Mouse (Mus musculus) kidney, adult 11 months (tissue): ENCODE data around the gene Slc15a3.

Experiments
- DNase-seq: peaks from one replicate; pipeline ENCODE4 v3.0.0; 2022

Slc15a3 gene

DNA sequence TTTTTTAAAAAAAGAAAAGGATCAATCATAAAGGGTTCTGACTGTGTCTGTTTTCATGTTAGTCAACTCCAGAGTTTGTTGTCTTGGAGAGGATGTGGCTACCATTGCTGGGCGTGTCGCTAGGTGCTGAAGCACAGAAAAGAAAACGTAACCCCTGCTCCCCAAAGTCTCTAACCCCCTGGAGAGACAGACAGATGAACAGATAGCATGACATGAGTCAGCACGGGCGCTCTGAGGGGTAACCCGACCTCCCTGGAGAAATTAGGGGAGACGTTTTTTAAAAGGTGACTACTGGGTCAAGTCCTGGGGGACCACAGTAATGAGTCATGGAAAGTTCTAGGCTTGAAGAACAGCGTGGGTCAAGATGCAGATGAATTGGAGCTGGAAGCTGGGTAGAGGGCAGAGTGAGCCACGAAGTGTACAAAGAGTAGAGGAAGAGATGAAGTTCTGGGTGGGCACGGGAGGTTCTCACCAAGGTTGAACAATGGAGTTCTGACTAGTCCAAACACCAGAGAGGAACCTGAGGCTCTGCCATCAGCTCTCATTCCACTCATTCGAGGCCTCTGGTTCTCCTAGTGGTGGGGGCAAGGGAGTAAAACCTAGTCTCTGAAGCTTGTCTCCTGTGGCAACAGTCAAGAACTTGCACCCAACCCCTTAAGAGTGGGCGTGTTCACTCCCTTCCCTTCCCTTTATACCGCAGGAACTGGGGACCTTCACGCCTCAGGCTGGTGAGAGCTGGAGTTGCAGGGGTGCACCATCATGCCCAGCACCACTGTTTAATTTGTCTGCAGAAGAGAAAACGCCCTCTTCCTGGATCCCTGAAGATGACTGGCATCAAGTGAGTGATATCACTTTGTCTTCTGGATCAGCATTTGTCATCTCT, at the start of gene Slc15a3:
Gene Slc15a3, plus strand, starts transcription at position 718 of the 883 bp plus-strand sequence.
- no peak for DNase-seq

- no peak for DNase-seq
These were observed 49.2 kb upstream of the Slc15a3 start for GRCm38 (mm10) chr19:10790323-10790722.

GRCm38 (mm10) chr19:10793044-10793443, 46.5 kb upstream of the Slc15a3 start:
- DNase-seq = no peak

DNA sequence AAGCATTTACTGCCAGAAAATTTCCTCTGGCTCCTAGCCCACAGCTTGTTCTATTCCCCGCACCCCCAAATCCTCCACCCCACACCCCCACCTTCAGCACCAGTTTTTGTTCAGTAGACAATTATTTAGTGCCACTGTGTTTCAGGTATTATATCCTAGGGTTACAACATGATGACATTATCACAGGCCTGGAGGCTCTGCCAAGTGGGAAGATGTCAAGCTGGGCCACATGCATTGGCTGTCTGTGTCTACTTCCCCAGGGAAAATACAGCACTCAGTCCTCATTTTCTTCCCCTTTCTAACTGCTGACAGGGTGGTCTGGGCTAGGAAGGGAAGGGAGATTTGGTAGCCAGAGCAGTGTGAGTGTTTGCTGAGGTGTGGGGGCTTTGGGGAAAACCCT, 44.6 kb upstream of the Slc15a3 start:
- DNase-seq = no peak

GRCm38 (mm10) chr19:10798576-10798975, 41.0 kb upstream of the Slc15a3 start:
- no peak for DNase-seq

DNA sequence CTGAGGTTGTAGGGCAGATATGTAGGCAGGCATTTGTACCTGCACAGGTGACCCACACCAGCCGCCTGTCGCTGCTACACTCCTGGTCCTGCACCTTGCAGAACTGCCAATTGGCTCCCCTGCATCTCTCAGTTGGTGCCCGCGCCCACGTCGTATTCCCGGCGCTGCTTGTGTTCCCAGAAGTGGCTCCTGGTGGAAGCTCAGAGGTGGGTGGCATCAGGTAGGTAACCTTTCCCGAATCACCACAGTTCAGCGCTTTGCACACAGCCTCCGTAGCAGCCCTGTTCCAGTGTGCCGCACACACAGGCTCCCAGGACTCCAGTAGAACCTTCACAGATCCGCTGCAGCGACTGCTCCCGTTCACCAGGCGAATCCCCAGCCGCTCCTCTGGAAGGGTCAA, 40.4 kb upstream of the Slc15a3 start:
- DNase-seq = no peak

GRCm38 (mm10) chr19:10801070-10801469, 38.5 kb upstream of the Slc15a3 start:
- DNase-seq = no peak

GRCm38 (mm10) chr19:10801906-10802305, 37.6 kb upstream of the Slc15a3 start:
- no peak for DNase-seq

GRCm38 (mm10) chr19:10803751-10804150, 35.8 kb upstream of the Slc15a3 start:
- DNase-seq = no peak

DNA sequence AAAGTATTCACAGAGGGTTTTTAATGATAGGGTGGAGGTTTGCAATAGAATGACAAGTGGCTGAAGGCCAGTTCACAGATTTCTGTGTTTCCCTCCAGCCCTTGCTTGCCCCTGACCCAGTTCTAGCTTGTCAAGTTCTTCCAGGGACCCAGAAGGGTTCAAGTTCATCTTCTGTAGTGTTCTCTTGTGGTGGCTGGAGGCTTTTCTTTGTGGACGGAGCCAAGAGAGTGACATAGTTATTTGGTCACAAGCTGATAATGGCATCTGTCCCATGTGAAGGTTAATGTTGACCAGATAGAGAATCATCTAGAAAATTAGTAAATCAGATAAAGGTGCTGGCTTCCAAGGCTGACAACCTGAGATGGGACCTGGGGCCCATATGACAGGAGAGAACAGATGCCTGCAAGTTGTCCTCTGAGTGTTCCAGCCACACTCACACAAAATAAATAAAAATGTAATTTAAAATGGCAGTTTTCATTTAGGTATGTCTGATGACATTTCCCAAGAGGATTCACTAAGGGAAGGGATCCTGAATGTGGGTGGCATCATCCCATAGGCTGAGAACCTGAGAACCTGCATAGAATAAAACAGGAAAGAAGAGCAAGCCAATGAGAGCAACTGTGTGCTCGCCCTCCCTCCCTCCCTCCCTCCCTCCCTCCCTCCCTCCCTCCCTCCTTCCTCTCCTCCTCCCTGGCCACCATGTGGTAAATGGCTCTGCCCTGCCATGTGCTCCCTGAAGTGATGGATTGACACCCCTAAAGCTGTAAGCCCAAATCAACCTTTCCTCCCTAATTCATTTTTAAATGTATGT, 34.5 kb upstream of the Slc15a3 start:
- no peak for DNase-seq

GRCm38 (mm10) chr19:10805661-10806285, 33.8 kb upstream of the Slc15a3 start:
- DNase-seq = no peak

DNA sequence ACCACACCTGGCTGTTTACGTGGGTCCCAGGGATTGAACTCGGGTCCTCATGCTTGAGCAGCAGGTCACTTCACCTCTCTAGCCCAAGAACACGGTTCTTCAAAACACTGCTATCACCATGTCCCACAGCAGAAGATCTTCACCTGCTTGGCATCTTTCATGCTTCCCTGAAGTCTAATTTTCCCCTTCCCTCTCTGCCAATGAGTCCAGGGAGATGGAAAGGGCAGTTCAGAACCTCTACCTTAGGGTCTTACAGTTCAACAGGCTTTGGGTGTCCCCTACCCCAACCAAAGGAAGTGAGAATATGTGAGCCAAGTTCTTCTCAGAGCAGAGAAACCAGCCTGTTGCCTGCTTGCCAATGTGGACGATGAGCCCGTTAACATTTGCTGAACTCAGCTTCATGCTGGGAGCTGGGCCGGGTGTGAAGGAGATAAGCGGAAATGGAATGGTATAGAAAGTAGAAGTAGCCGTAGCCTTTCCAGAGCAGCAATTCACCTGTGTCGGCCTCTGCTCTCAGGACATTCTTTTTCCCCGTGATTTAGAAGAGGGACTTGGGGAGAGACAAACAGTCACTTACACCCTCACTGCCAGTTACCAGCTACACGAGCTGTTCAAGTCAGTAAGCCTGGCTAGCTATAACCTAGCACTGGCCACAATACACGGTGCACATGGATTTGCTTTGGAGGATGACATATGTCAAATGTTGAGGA, 30.8 kb upstream of the Slc15a3 start:
- no peak for DNase-seq

- no peak for DNase-seq
These were observed 29.9 kb upstream of the Slc15a3 start for GRCm38 (mm10) chr19:10809428-10810175.

DNA sequence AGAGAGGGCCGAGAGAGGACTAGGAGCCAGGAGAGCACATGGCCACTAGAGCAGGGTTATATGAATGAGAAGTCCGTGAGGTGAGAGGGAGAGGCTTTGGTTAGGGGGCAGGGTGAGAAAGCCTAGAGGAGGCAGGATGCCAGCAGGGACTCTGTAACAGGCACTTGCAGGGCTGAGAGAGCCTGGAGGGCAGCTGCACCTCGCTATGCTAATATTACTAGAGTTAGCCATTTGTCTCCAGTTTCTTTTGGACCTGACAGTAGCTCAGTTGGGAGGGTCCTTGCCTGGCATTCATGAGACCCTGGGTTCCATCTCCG, 29.4 kb upstream of the Slc15a3 start:
- no peak for DNase-seq

DNA sequence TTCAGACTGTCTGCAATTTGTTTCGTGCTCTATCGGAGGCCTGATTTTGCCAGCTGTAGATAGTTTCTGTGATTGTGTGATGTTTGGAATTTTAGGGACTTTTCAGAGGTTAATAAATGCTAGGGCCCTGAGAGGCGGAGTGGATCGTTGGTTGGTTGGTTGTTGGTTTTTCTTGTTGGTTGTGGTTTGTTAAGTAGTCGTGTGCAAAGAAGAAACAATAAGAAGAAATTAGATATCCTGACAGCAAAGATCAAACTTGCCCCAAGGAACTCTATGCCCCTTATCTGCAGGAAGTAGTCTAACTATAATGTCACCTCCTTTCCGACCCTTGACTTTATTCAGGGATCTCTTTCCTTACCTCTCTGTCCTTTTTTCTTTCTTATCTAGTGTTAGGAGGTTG, 28.1 kb upstream of the Slc15a3 start:
- DNase-seq = no peak

DNA sequence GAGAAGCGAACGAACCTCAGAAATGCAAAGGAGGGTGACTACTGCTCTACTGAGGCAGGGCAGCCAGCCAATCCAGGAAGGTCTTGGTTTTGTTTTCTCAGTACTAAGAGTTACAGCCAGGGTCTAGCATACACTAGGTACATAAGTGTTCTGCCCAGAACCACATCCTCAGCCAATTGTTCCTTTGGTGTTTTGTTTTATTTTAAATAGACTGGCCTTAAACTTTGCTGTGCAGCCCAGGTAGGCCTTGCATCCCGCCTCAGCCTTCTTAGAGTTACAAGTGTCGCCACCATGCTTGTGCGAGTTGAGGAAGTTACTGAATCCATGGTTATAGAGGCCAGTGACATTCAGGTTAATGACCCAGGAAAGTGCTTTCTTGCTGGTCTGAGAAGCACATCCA, 26.5 kb upstream of the Slc15a3 start:
- no peak for DNase-seq

- no peak for DNase-seq
These were observed 25.6 kb upstream of the Slc15a3 start for GRCm38 (mm10) chr19:10813905-10814304.

DNA sequence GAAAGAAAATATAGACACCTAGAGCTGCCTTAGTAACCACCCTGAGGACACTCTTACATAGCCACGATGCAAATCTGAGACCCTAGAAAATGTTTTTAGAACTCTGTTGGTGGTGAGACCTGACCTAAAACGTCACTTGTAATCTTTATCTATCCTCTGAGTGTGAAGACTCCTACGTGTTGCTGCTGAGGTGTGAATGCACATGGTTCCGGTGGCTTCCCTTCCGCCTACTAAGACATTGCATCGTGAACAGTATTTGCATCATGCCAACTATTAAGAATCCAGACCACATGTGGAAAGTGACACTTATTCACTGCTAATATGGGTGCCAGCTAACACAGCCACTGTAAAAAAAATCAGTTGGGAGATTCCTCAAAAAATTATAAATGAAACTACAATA, 23.7 kb upstream of the Slc15a3 start:
- DNase-seq = no peak

DNA sequence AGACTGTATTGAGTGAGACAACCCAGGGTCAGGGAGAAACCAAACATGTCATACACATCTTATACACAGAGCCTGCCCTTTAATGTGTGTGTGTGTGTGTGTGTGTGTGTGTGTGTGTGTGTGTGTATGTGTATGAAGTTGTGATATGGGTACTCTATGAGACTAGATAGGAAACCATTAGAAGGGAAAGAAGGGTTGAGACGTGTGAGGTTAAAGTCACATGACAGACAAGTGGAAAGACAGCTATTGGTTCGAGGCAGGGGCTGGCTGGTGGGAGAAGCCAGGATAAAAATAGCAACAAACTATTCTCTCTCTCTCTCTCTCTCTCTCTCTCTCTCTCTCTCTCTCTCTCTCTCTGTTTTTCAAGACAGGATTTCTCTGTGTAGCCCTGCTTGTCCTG, 23.1 kb upstream of the Slc15a3 start:
- no peak for DNase-seq

- DNase-seq = peak; percentile 17
These were observed 21.1 kb upstream of the Slc15a3 start for GRCm38 (mm10) chr19:10818217-10818946.

GRCm38 (mm10) chr19:10821319-10821718, 18.2 kb upstream of the Slc15a3 start:
- DNase-seq = no peak

- no peak for DNase-seq
These were observed 17.0 kb upstream of the Slc15a3 start for GRCm38 (mm10) chr19:10822534-10822933.
